Mouse (Mus musculus) neutrophil, adult 59 days (primary cell): Measurements from ENCODE around the gene Olfr43. TPM values are rescaled to one million over a fixed set of nuclear protein-coding genes. Genes with fewer than 3 reads are reported as not detected.

Experiments used
- total RNA-seq, 2 experiments: library from RNA; stranded (reverse); gene quantifications; 1 replicate in 1 of 2; 2 replicates in 1 of 2; pipeline ENCODE4 v1.2.4; 2023

Gene Olfr43
- not detected for total RNA-seq

DNA sequence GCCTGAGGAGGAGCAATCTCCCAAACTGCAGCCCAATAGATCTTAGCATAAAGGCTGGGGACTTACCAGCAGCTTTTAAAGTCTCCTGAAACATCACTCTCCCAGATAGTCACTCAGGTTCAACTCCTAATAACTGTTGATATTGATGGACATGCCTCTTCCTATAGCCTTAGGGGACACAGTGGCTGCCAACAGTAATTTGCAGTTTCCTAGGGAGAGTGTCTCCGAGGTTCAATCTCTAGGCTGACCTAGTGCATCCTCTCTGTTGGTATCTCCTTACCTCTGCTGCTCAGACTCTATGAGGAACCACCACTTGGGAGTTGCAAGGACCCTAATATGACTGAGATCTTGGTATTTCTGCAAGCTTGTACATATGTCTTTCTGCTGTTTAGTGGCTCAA is at the start of gene Olfr43:
TSS of gene Olfr43 (minus strand) at position 101 of the 400 bp plus-strand sequence.

DNA sequence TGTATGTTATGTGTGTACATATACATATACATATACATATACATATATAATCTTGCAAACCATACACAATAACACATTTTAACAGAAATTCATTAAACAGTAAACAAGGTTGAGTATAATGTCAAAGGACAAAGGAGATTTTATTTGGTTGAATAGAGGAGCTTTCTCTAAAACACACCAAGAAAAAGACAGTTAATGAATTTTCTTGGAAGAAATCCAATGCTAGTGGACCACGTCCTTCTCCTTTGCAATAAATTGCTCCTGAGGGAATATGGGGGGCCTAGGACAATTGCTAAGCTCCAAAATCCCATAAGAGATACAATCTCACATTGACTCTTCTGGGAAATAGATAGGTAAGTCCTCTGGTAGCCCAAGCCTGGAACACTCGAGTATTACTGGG is 48.3 kb upstream of the Olfr43 start, which contains the start of gene Olfr406:
TSS of gene Olfr406 (plus strand) at position 301 of the 400 bp plus-strand sequence.

GRCm38 (mm10) chr11:74185949-74186348 is 25.2 kb downstream of the Olfr43 start, which contains the start of gene Olfr403:
Gene Olfr403, plus strand, starts transcription at chr11:74186249.

Other genes starting within 250 kb of the Olfr43 start
- gene Olfr398, start 221.0 kb downstream of the Olfr43 start, total RNA-seq: not detected
- gene Olfr139, start 154.8 kb downstream of the Olfr43 start, total RNA-seq: not detected
- gene Olfr399, start 154.8 kb downstream of the Olfr43 start, total RNA-seq: not detected
- not detected for gene Zfp616, start 141.4 kb downstream of the Olfr43 start, total RNA-seq
- gene Olfr401, start 97.7 kb downstream of the Olfr43 start, total RNA-seq: not detected
- not detected for gene Olfr402, start 57.9 kb downstream of the Olfr43 start, total RNA-seq
- gene Olfr403, start 25.1 kb downstream of the Olfr43 start, total RNA-seq: not detected
- gene Olfr406, start 48.4 kb upstream of the Olfr43 start, total RNA-seq: not detected
- not detected for gene Olfr59, start 72.4 kb upstream of the Olfr43 start, total RNA-seq
- not detected for gene Olfr410, start 126.7 kb upstream of the Olfr43 start, total RNA-seq
- gene Olfr411, start 141.3 kb upstream of the Olfr43 start, total RNA-seq: not detected
- gene Olfr412, start 150.7 kb upstream of the Olfr43 start, total RNA-seq: not detected